Mouse (Mus musculus) midbrain, postnatal 0 days (tissue): ENCODE results near the gene Ppp1r12a. TPM values are rescaled to one million over a fixed set of nuclear protein-coding genes. Genes with fewer than 3 reads are reported as not detected.

ENCODE experiments used
- ATAC-seq: fragments of 200-750 bp; cut with Nextera tagmentation; 2 replicates; pipeline ENCODE4 v1.8.0; 2017; ENCODE audit warnings: moderate number of reproducible peaks, mild to moderate bottlenecking, moderate TSS enrichment, moderate library complexity; ENCODE audit not compliant: low FRiP score
- DNase-seq: peaks from one replicate; pipeline ENCODE4 v3.0.0-alpha.2; 2015; ENCODE audit warnings: low spot score
- H3K27ac ChIP-seq: fragments of 300-500 bp; sonication (generic); 2 replicates; pipeline ENCODE4 v1.5.1; 2014; ENCODE audit warnings: low read depth, mild to moderate bottlenecking, low read length, mixed read lengths
- H3K27me3 ChIP-seq: fragments of 300-500 bp; sonication (generic); 2 replicates; pipeline ENCODE4 v1.6.1; 2014; ENCODE audit warnings: low read length, control low read depth, mixed read lengths; ENCODE audit not compliant: insufficient read depth
- H3K36me3 ChIP-seq: fragments of 300-500 bp; sonication (generic); 2 replicates; pipeline ENCODE4 v1.6.1; 2014; ENCODE audit warnings: low read length, control low read depth, mixed read lengths; ENCODE audit not compliant: insufficient read depth
- H3K4me1 ChIP-seq: fragments of 300-500 bp; sonication (generic); 2 replicates; pipeline ENCODE4 v1.6.1; 2014; ENCODE audit warnings: mild to moderate bottlenecking, control low read depth, antibody characterized with exemption, low read length, mixed read lengths; ENCODE audit not compliant: insufficient read depth
- H3K4me2 ChIP-seq: fragments of 300-500 bp; sonication (generic); 2 replicates; pipeline ENCODE4 v1.6.1; 2014; ENCODE audit warnings: low read depth, mild to moderate bottlenecking, low read length, mixed read lengths; ENCODE audit not compliant: poor library complexity, severe bottlenecking
- H3K4me3 ChIP-seq: fragments of 300-500 bp; sonication (generic); 2 replicates; pipeline ENCODE4 v1.5.1; 2014; ENCODE audit warnings: low read depth, mild to moderate bottlenecking, low read length, moderate library complexity
- H3K9ac ChIP-seq: fragments of 300-500 bp; sonication (generic); replicated peaks from 2 replicates; pipeline ENCODE4 v1.6.1; 2014; ENCODE audit warnings: mild to moderate bottlenecking, low read length, moderate library complexity, mixed read lengths; ENCODE audit not compliant: poor library complexity, severe bottlenecking
- H3K9me3 ChIP-seq: fragments of 300-500 bp; sonication (generic); 2 replicates; pipeline ENCODE4 v1.6.1; 2016; ENCODE audit warnings: low read length, control low read depth
- CTCF ChIP-seq: IDR thresholded peaks from 2 replicates; pipeline ENCODE4 v1.5.1; 2016; ENCODE audit warnings: antibody characterized with exemption, mild to moderate bottlenecking
- WGBS: fragments of 180-500 bp; shearing (Covaris S2); extraction: QIAGEN DNeasy Blood & Tissue Kit; methylation state at CpG from one replicate; pipeline ENCODE4 v1.1.7; 2014; 5-methylcytosine and 5-hydroxymethylcytosine counted together
- polyA plus RNA-seq: library from polyadenylated mRNA; unstranded; fragments of >200 nt; fragmentation: Nextera tagmentation; extraction: Ambion mirVana; gene quantifications from 2 replicates; pipeline ENCODE4 v1.2.1, GENCODE M21; 2015
- total RNA-seq: library from RNA; depleted of rRNA; stranded (reverse); fragments of >200 nt; gene quantifications from 2 replicates; pipeline ENCODE4 v1.2.3, GENCODE M21; 2014

Gene Ppp1r12a
- total and polyA plus RNA-seq, 2 experiments from 2014 or later: 52.0 to 71.7 TPM

GRCm38 (mm10) chr10:108196124-108196523, 34.1 kb downstream of the Ppp1r12a start:
- no peak for TF ChIP-seq CTCF

GRCm38 (mm10) chr10:108197498-108197897, 35.5 kb downstream of the Ppp1r12a start:
- 97% methylated on average over 1 of the region's 1 CpGs for WGBS
- Histone ChIP-seq H3K9me3 (no peaks in the 10 kb centered on the region), H3K4me3 (no peak overlapping the region), H3K36me3 (0 out of 2 replicates have a peak, but pooled peaks cover 2% of the 10 kb centered on the region), H3K4me1 (no peaks in the 10 kb centered on the region), H3K27ac (no peak overlapping the region), H3K27me3 (no peaks in the 10 kb centered on the region), H3K9ac (no peak overlapping the region), H3K4me2 (no peak overlapping the region)
- TF ChIP-seq CTCF: no peak
- ATAC-seq: no peak
- no peak for DNase-seq

More at GRCm38 (mm10) chr10:108196124-108196523, 34.1 kb downstream of the Ppp1r12a start:
- DNase-seq: no peak
- H3K36me3 ChIP-seq: 0 out of 2 replicates have a peak, but pooled peaks cover 2% of the 10 kb centered on the region
- WGBS: 97% methylated on average over 2 of the region's 2 CpGs
- ATAC-seq: no peak
- H3K9ac ChIP-seq: no peak overlapping the region
- no peak overlapping the region for H3K4me3 ChIP-seq
- H3K4me2 ChIP-seq: no peak overlapping the region
- H3K27ac ChIP-seq: no peak overlapping the region
- no peaks in the 10 kb centered on the region for H3K9me3 ChIP-seq
- H3K4me1 ChIP-seq: no peaks in the 10 kb centered on the region
- H3K27me3 ChIP-seq: no peaks in the 10 kb centered on the region

GRCm38 (mm10) chr10:108198945-108199344, 37.0 kb downstream of the Ppp1r12a start:
- no peak for ATAC-seq
- no peak overlapping the region for H3K4me3 ChIP-seq
- 97% methylated on average over 2 of the region's 2 CpGs for WGBS
- TF ChIP-seq CTCF: no peak
- H3K4me2 ChIP-seq: no peak overlapping the region
- no peak overlapping the region for H3K9ac ChIP-seq
- no peak for DNase-seq
- H3K4me1 ChIP-seq: no peaks in the 10 kb centered on the region
- H3K9me3 ChIP-seq: no peaks in the 10 kb centered on the region
- no peaks in the 10 kb centered on the region for H3K27me3 ChIP-seq
- H3K27ac ChIP-seq: no peak overlapping the region
- 0 out of 2 replicates have a peak, but pooled peaks cover 2% of the 10 kb centered on the region for H3K36me3 ChIP-seq

- no peak overlapping the region for H3K9ac ChIP-seq
- no peaks in the 10 kb centered on the region for H3K27me3 ChIP-seq
- WGBS: 90% methylated on average over 4 of the region's 4 CpGs
- ATAC-seq (no peak), DNase-seq (no peak)
- no peak overlapping the region for H3K27ac ChIP-seq
- TF ChIP-seq CTCF: no peak
- H3K36me3 ChIP-seq: 0 out of 2 replicates have a peak, but pooled peaks cover 2% of the 10 kb centered on the region
- H3K4me3 ChIP-seq: no peak overlapping the region
- no peak overlapping the region for H3K4me2 ChIP-seq
- no peaks in the 10 kb centered on the region for H3K9me3 ChIP-seq
- H3K4me1 ChIP-seq: no peaks in the 10 kb centered on the region
These were observed 40.1 kb downstream of the Ppp1r12a start for GRCm38 (mm10) chr10:108202126-108202525.

GRCm38 (mm10) chr10:108203440-108203839, 41.4 kb downstream of the Ppp1r12a start:
- 0 out of 2 replicates have a peak, but pooled peaks cover 2% of the 10 kb centered on the region for H3K36me3 ChIP-seq
- DNase-seq (no peak), ATAC-seq (no peak)
- no peak for TF ChIP-seq CTCF
- H3K4me1 ChIP-seq: no peaks in the 10 kb centered on the region
- no peak overlapping the region for H3K4me3 ChIP-seq
- H3K27ac ChIP-seq: no peak overlapping the region
- H3K4me2 ChIP-seq: no peak overlapping the region
- no peak overlapping the region for H3K9ac ChIP-seq
- H3K27me3 ChIP-seq: no peaks in the 10 kb centered on the region
- no peaks in the 10 kb centered on the region for H3K9me3 ChIP-seq

- Histone ChIP-seq H3K9ac (no peak overlapping the region), H3K27me3 (no peaks in the 10 kb centered on the region), H3K4me2 (no peak overlapping the region), H3K4me1 (no peaks in the 10 kb centered on the region), H3K27ac (no peak overlapping the region), H3K9me3 (no peaks in the 10 kb centered on the region), H3K36me3 (no peaks in the 10 kb centered on the region), H3K4me3 (no peak overlapping the region)
- no peak for TF ChIP-seq CTCF
- ATAC-seq: no peak
- DNase-seq: no peak
- 61% methylated on average over 5 of the region's 5 CpGs for WGBS
These were observed 47.4 kb downstream of the Ppp1r12a start for GRCm38 (mm10) chr10:108209396-108209795.
